Mouse (Mus musculus): ENCODE measurements around the gene Psmd2.

DNA sequence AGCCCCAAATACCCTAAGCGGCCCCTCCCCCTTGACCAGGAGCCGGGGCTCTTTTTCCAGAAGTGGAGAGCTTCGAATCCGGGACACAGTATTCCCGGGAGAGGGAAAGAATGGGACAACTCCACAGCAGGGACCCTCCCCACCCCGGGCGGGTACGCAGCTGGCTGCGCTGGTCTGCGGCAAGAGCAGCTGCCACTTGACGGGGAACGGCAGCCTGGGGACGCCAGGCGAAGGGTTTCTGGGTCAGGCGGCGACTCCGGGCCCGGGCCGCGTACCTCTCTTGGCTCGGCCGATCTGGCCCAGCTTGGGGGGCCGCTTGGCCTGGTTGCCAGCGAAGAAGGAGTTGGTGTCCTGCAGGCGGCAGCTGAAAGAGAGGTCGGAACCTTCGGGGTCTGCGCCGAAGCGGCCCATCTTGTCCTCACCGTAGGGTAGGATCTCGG lies 30.7 kb upstream of the Psmd2 start:
- no peak for TF ChIP-seq POLR2A (IDR thresholded peaks at IDR 0.05; ENCODE audit: borderline replicate concordance, extremely low read depth, low read depth, low read length)
- no peak for TF ChIP-seq CTCF (IDR thresholded peaks at IDR 0.05; ENCODE audit: insufficient read depth, low read length)
